ENCODE assay signal across 12 mouse cellular contexts in the genomic region with DNA sequence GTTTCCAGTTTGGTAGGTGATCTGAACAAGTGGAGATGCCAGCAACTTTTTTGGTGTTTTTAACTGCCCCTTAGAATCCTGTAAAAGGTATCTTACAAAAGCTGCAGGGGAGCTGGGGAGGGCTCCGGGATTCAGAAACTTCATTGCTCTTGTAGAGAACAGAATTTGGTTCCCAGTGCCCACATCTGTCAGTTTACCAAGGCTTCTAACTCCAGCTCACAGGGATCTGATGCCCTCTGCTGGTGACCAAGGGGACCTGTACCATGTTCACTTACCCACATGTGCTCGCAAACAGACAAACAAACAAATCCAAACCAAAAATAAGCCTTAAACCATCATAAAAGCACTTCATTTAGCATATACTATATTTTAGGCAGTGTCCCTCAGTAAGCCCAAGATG. TPM values are rescaled to one million over a fixed set of nuclear protein-coding genes. Genes with fewer than 3 reads are reported as not detected.
A peak's percentile ranks its signal among the peaks of the same experiment; 100 is the strongest.
DNase-seq lines count a peak whose midpoint lies in the region; ATAC-seq and TF ChIP-seq lines count a peak whose summit lies in the region.
"Had no signal": no experiment of that assay in that cellular context is flagged by ENCODE, and none has a peak within 500 bp of the region (broad histone marks: within the 10 kb centered on the region; RNA-seq: fewer than 3 reads in every experiment).

No protein-coding gene starts in this region.

- peak; percentile 47 for TF ChIP-seq CTCF in hindbrain, postnatal 0 days (IDR thresholded peaks at IDR 0.05; ENCODE audit: low read depth)

- DNase-seq in hindbrain, postnatal 0 days (ENCODE audit: low spot score): no peak
- DNase-seq in CD4-positive helper T cell, adult 2 months (ENCODE audit: low read depth, low spot score): peak; percentile 26
- DNase-seq in c-Kit-positive CD71-positive TER-119-negative erythroid progenitor cells, embryonic 14.5 days (ENCODE audit: low read depth): peak; percentile 46
- no peak for DNase-seq in testis, postnatal 14 days (ENCODE audit: low spot score)
- DNase-seq in cerebellum, postnatal 25 days: no peak
- no peak for DNase-seq in urinary bladder, postnatal 4 days (ENCODE audit: low spot score in 2 of 2)

- H3K4me2 ChIP-seq in hindbrain, postnatal 0 days (ENCODE audit: low read depth, low read length): no peak overlapping the region
- H3K4me2 ChIP-seq in hindbrain, embryonic 13.5 days: no peak overlapping the region
- H3K4me2 ChIP-seq: embryonic facial prominence, embryonic 15.5 days; heart, embryonic 13.5 days had no signal

- H3K4me3 ChIP-seq in hindbrain, postnatal 0 days (ENCODE audit: low read length): no peak overlapping the region
- no peak overlapping the region for H3K4me3 ChIP-seq in hindbrain, embryonic 13.5 days
- H3K4me3 ChIP-seq: embryonic facial prominence, embryonic 15.5 days; heart, embryonic 13.5 days had no signal

- 87% methylated on average over 2 of the region's 2 CpGs for WGBS in hindbrain, postnatal 0 days
- 95% methylated on average over 2 of the region's 2 CpGs for WGBS in hindbrain, embryonic 13.5 days

- no peak overlapping the region for H3K27ac ChIP-seq in hindbrain, postnatal 0 days
- H3K27ac ChIP-seq in hindbrain, embryonic 13.5 days: no peak overlapping the region
- H3K27ac ChIP-seq: embryonic facial prominence, embryonic 15.5 days; heart, embryonic 13.5 days had no signal

- H3K4me1 ChIP-seq in hindbrain, postnatal 0 days (ENCODE audit: insufficient read depth, low read length): no peaks in the 10 kb centered on the region
- H3K4me1 ChIP-seq in hindbrain, embryonic 13.5 days (replicated peaks): no peaks in the 10 kb centered on the region
- H3K4me1 ChIP-seq: embryonic facial prominence, embryonic 15.5 days; heart, embryonic 13.5 days had no signal

- no peaks in the 10 kb centered on the region for H3K27me3 ChIP-seq in hindbrain, postnatal 0 days (ENCODE audit: insufficient read depth, low read length)
- no peaks in the 10 kb centered on the region for H3K27me3 ChIP-seq in hindbrain, embryonic 13.5 days
- H3K27me3 ChIP-seq: embryonic facial prominence, embryonic 15.5 days; heart, embryonic 13.5 days had no signal

- no peaks in the 10 kb centered on the region for H3K9me3 ChIP-seq in hindbrain, postnatal 0 days (ENCODE audit: low read length)
- H3K9me3 ChIP-seq in hindbrain, embryonic 13.5 days: no peaks in the 10 kb centered on the region
- H3K9me3 ChIP-seq: embryonic facial prominence, embryonic 15.5 days; heart, embryonic 13.5 days had no signal

- H3K9ac ChIP-seq in hindbrain, postnatal 0 days (replicated peaks; ENCODE audit: low read length): no peak overlapping the region
- H3K9ac ChIP-seq in hindbrain, embryonic 13.5 days: no peak overlapping the region
- H3K9ac ChIP-seq: embryonic facial prominence, embryonic 15.5 days; heart, embryonic 13.5 days had no signal

- ATAC-seq in hindbrain, postnatal 0 days: no peak
- no peak for ATAC-seq in hindbrain, embryonic 13.5 days (ENCODE audit: low FRiP score)
- peak; percentile 58; the same call in 1 of the 2 replicates for ATAC-seq in megakaryocyte, adult 5-6 weeks (ENCODE audit: poor library complexity, severe bottlenecking)

- no peaks in the 10 kb centered on the region for H3K36me3 ChIP-seq in hindbrain, postnatal 0 days (ENCODE audit: insufficient read depth, low read length)
- no peaks in the 10 kb centered on the region for H3K36me3 ChIP-seq in hindbrain, embryonic 13.5 days
- H3K36me3 ChIP-seq: embryonic facial prominence, embryonic 15.5 days; heart, embryonic 13.5 days had no signal

RNA-seq across cellular contexts. Expression of a gene that starts 31.3 kb away (rescaled TPM):
- not detected in 2 replicates for total RNA-seq in hindbrain, postnatal 0 days (2014; rRNA removed)
- not detected in 2 replicates for polyA plus RNA-seq in hindbrain, postnatal 0 days (2015; fragmentation: Nextera tagmentation; extraction: Ambion mirVana)
- not detected in 2 replicates for polyA plus RNA-seq in hindbrain, embryonic 13.5 days (2015; fragmentation: Nextera tagmentation; extraction: Ambion mirVana)
- not detected in 2 replicates for total RNA-seq in megakaryocyte, adult 5-6 weeks (2015)
- total RNA-seq in megakaryocyte, adult 5-6 weeks (2017): not detected in 2 replicates
- total RNA-seq: adrenal gland, adult 18-20 months; left cerebral cortex, adult 8-10 months had no signal
- polyA plus RNA-seq: embryonic facial prominence, embryonic 15.5 days; heart, embryonic 13.5 days had no signal

Comparison
In these comparisons a context has a peak if more than half of its experiments do, and no peak if none do; other contexts are left out.
1. DNase-seq: peak in CD4-positive helper T cell, adult 2 months (single experiment) and c-Kit-positive CD71-positive TER-119-negative erythroid progenitor cells, embryonic 14.5 days (single experiment); none in hindbrain, postnatal 0 days (single experiment), testis, postnatal 14 days (single experiment), cerebellum, postnatal 25 days (0 of 2) and urinary bladder, postnatal 4 days (0 of 2).